7 mouse cellular contexts compared by ENCODE assay signal in genomic region chr7:5062360-5063001, GRCm38 (mm10). TPM values are rescaled to one million over a fixed set of nuclear protein-coding genes. Genes with fewer than 3 reads are reported as not detected.
DNase-seq lines count a peak whose midpoint lies in the region; ATAC-seq and TF ChIP-seq lines count a peak whose summit lies in the region.

No protein-coding gene starts in this region.

- H3K4me2 ChIP-seq in forebrain, postnatal 0 days (ENCODE audit: low read depth): peak overlapping the region; percentile 71
- peak overlapping the region; percentile 77 for H3K4me2 ChIP-seq in kidney, postnatal 0 days (ENCODE audit: low read length)
- peak overlapping the region; percentile 64 for H3K4me2 ChIP-seq in stomach, embryonic 15.5 days

- ATAC-seq in forebrain, postnatal 0 days: peak; percentile 37
- peak; percentile 40 for ATAC-seq in kidney, postnatal 0 days (replicated peaks; ENCODE audit: low FRiP score, low read depth)
- peak; percentile 22 for ATAC-seq in megakaryocyte, adult 5-6 weeks (ENCODE audit: poor library complexity, severe bottlenecking)
- ATAC-seq in stomach, embryonic 15.5 days (ENCODE audit: insufficient read depth, low FRiP score, low read depth): peak; percentile 49

- no peak for TF ChIP-seq CTCF in bone marrow, adult 2 months (IDR thresholded peaks at IDR 0.05; ENCODE audit: control insufficient read depth, insufficient read depth, low read length)
- TF ChIP-seq CTCF in forebrain, postnatal 0 days (IDR thresholded peaks at IDR 0.05; ENCODE audit: low read depth): no peak
- TF ChIP-seq CTCF in kidney, postnatal 0 days (IDR thresholded peaks at IDR 0.05; ENCODE audit: low read depth): no peak

- H3K27me3 ChIP-seq in forebrain, postnatal 0 days (ENCODE audit: insufficient read depth, low read length): no peaks in the 10 kb centered on the region
- no peaks in the 10 kb centered on the region for H3K27me3 ChIP-seq in kidney, postnatal 0 days (ENCODE audit: insufficient read depth, low read length)
- H3K27me3 ChIP-seq in stomach, embryonic 15.5 days (replicated peaks): peaks cover 11% of the 10 kb centered on the region

- H3K27ac ChIP-seq in bone marrow, adult 2 months (ENCODE audit: control insufficient read depth, insufficient read depth, low read depth, low read length, poor library complexity): peak overlapping the region; percentile 91
- peak overlapping the region; percentile 98 for H3K27ac ChIP-seq in forebrain, postnatal 0 days (ENCODE audit: low read depth, low read length)
- H3K27ac ChIP-seq in kidney, postnatal 0 days: peak overlapping the region; percentile 98
- H3K27ac ChIP-seq in stomach, embryonic 15.5 days: peak overlapping the region; percentile 100

- H3K9ac ChIP-seq in forebrain, postnatal 0 days: peak overlapping the region; percentile 78
- peak overlapping the region; percentile 95 for H3K9ac ChIP-seq in kidney, postnatal 0 days (ENCODE audit: low read depth, low read length)
- peak overlapping the region; percentile 56 for H3K9ac ChIP-seq in stomach, embryonic 15.5 days

- TF ChIP-seq POLR2A in bone marrow, adult 2 months (IDR thresholded peaks at IDR 0.05; ENCODE audit: borderline replicate concordance, control insufficient read depth, low read depth, low read length): no peak

- peaks cover 8% of the 10 kb centered on the region; the same call in 1 of the 2 replicates for H3K36me3 ChIP-seq in forebrain, postnatal 0 days (ENCODE audit: insufficient read depth)
- H3K36me3 ChIP-seq in kidney, postnatal 0 days (ENCODE audit: insufficient read depth, low read length): 0 out of 2 replicates have a peak, but pooled peaks cover 7% of the 10 kb centered on the region
- H3K36me3 ChIP-seq in stomach, embryonic 15.5 days: peaks cover 10% of the 10 kb centered on the region; the same call in 1 of the 2 replicates

- no peaks in the 10 kb centered on the region; the same call in 1 of the 2 replicates for H3K4me1 ChIP-seq in bone marrow, adult 2 months (ENCODE audit: control insufficient read depth, insufficient read depth, low read length)
- H3K4me1 ChIP-seq in forebrain, postnatal 0 days (ENCODE audit: insufficient read depth): peaks cover 26% of the 10 kb centered on the region
- H3K4me1 ChIP-seq in kidney, postnatal 0 days (replicated peaks; ENCODE audit: insufficient read depth, low read length): peaks cover 6% of the 10 kb centered on the region; the same call in 1 of the 2 replicates
- H3K4me1 ChIP-seq in stomach, embryonic 15.5 days: peaks cover 34% of the 10 kb centered on the region

- 1% methylated on average over 51 of the region's 51 CpGs for WGBS in bone marrow, adult 2 months
- under 1% methylated on average over 47 of the region's 51 CpGs for WGBS in forebrain, postnatal 0 days
- WGBS in kidney, postnatal 0 days: under 1% methylated on average over 51 of the region's 51 CpGs
- under 1% methylated on average over 47 of the region's 51 CpGs for WGBS in stomach, embryonic 15.5 days

- peak overlapping the region; percentile 79 for H3K4me3 ChIP-seq in bone marrow, adult 2 months (replicated peaks; ENCODE audit: control insufficient read depth, low read depth, low read length)
- peak overlapping the region; percentile 78 for H3K4me3 ChIP-seq in forebrain, postnatal 0 days (ENCODE audit: low read depth, low read length)
- peak overlapping the region; percentile 77 for H3K4me3 ChIP-seq in kidney, postnatal 0 days (replicated peaks; ENCODE audit: low read depth, low read length)
- H3K4me3 ChIP-seq in stomach, embryonic 15.5 days (replicated peaks): peak overlapping the region; percentile 56

- DNase-seq in urinary bladder, postnatal 14 days (ENCODE audit: low spot score): peak; percentile 69
- DNase-seq in urinary bladder, postnatal 10 days (ENCODE audit: low spot score): no peak
- DNase-seq in forebrain, postnatal 0 days: peak; percentile 90
- peak; percentile 94 for DNase-seq in kidney, postnatal 0 days (ENCODE audit: low spot score)

- H3K9me3 ChIP-seq in forebrain, postnatal 0 days (ENCODE audit: low read length): no peaks in the 10 kb centered on the region
- H3K9me3 ChIP-seq in kidney, postnatal 0 days (replicated peaks; ENCODE audit: low read length): no peaks in the 10 kb centered on the region
- no peaks in the 10 kb centered on the region for H3K9me3 ChIP-seq in stomach, embryonic 15.5 days

RNA-seq across cellular contexts. Expression of gene U2af2, which starts 0.5 kb away (rescaled TPM):
- 177 and 222 TPM in 2 replicates for polyA plus RNA-seq in bone marrow, adult 2 months (2011; ENCODE audit: insufficient read depth, insufficient read length, low replicate concordance, missing spikeins)
- total RNA-seq in forebrain, postnatal 0 days (2014; rRNA removed): 179 and 184 TPM in 2 replicates
- 92.7 and 101 TPM in 2 replicates for polyA plus RNA-seq in forebrain, postnatal 0 days (2015; fragmentation: Nextera tagmentation; extraction: Ambion mirVana)
- 95.0 and 103 TPM in 2 replicates for polyA plus RNA-seq in kidney, postnatal 0 days (2015; fragmentation: Nextera tagmentation; extraction: Ambion mirVana)
- total RNA-seq in megakaryocyte, adult 5-6 weeks (2015): 68.6 and 71.0 TPM in 2 replicates
- 153 and 170 TPM in 2 replicates for total RNA-seq in megakaryocyte, adult 5-6 weeks (2017)
- 118 and 124 TPM in 2 replicates for polyA plus RNA-seq in stomach, embryonic 15.5 days (2015; fragmentation: Nextera tagmentation; extraction: Ambion mirVana)

RNA-seq across cellular contexts. Expression of gene Zfp580, which starts 11.1 kb away (rescaled TPM):
- 2.7 and 4.6 TPM in 2 replicates for polyA plus RNA-seq in bone marrow, adult 2 months (2011; ENCODE audit: insufficient read depth, insufficient read length, low replicate concordance, missing spikeins)
- 26.2 and 42.1 TPM in 2 replicates for total RNA-seq in forebrain, postnatal 0 days (2014; rRNA removed)
- 132 and 135 TPM in 2 replicates for polyA plus RNA-seq in forebrain, postnatal 0 days (2015; fragmentation: Nextera tagmentation; extraction: Ambion mirVana)
- 48.7 and 54.0 TPM in 2 replicates for polyA plus RNA-seq in kidney, postnatal 0 days (2015; fragmentation: Nextera tagmentation; extraction: Ambion mirVana)
- 0.25 and 1.6 TPM in 2 replicates for total RNA-seq in megakaryocyte, adult 5-6 weeks (2015)
- total RNA-seq in megakaryocyte, adult 5-6 weeks (2017): not detected in 2 replicates
- polyA plus RNA-seq in stomach, embryonic 15.5 days (2015; fragmentation: Nextera tagmentation; extraction: Ambion mirVana): 27.7 and 28.6 TPM in 2 replicates

RNA-seq across cellular contexts. Expression of gene Epn1, which starts 17.6 kb away (rescaled TPM):
- polyA plus RNA-seq in bone marrow, adult 2 months (2011; ENCODE audit: insufficient read depth, insufficient read length, low replicate concordance, missing spikeins): 109 and 135 TPM in 2 replicates
- total RNA-seq in forebrain, postnatal 0 days (2014; rRNA removed): 341 and 347 TPM in 2 replicates
- 126 and 127 TPM in 2 replicates for polyA plus RNA-seq in forebrain, postnatal 0 days (2015; fragmentation: Nextera tagmentation; extraction: Ambion mirVana)
- 58.4 and 61.7 TPM in 2 replicates for polyA plus RNA-seq in kidney, postnatal 0 days (2015; fragmentation: Nextera tagmentation; extraction: Ambion mirVana)
- total RNA-seq in megakaryocyte, adult 5-6 weeks (2015): 74.6 and 79.4 TPM in 2 replicates
- 76.4 and 88.9 TPM in 2 replicates for total RNA-seq in megakaryocyte, adult 5-6 weeks (2017)
- polyA plus RNA-seq in stomach, embryonic 15.5 days (2015; fragmentation: Nextera tagmentation; extraction: Ambion mirVana): 54.5 and 59.6 TPM in 2 replicates

RNA-seq across cellular contexts. Expression of gene Zfp784, which starts 24.2 kb away (rescaled TPM):
- 0.90 and 2.3 TPM in 2 replicates for polyA plus RNA-seq in bone marrow, adult 2 months (2011; ENCODE audit: insufficient read depth, insufficient read length, low replicate concordance, missing spikeins)
- total RNA-seq in forebrain, postnatal 0 days (2014; rRNA removed): 5.2 and 5.6 TPM in 2 replicates
- 4.1 and 5.0 TPM in 2 replicates for polyA plus RNA-seq in forebrain, postnatal 0 days (2015; fragmentation: Nextera tagmentation; extraction: Ambion mirVana)
- polyA plus RNA-seq in kidney, postnatal 0 days (2015; fragmentation: Nextera tagmentation; extraction: Ambion mirVana): 5.7 and 6.6 TPM in 2 replicates
- total RNA-seq in megakaryocyte, adult 5-6 weeks (2015): 2.5 and 3.2 TPM in 2 replicates
- 1.7 TPM in 2 replicates for total RNA-seq in megakaryocyte, adult 5-6 weeks (2017)
- 5.4 and 6.0 TPM in 2 replicates for polyA plus RNA-seq in stomach, embryonic 15.5 days (2015; fragmentation: Nextera tagmentation; extraction: Ambion mirVana)

RNA-seq across cellular contexts. Expression of gene 4632433K11Rik, which starts 28.6 kb away (rescaled TPM):
- 1.5 TPM in 1 of 2 replicates, not detected in the other for polyA plus RNA-seq in bone marrow, adult 2 months (2011; ENCODE audit: insufficient read depth, insufficient read length, low replicate concordance, missing spikeins)
- 0.24 TPM in 1 of 2 replicates, not detected in the other for total RNA-seq in forebrain, postnatal 0 days (2014; rRNA removed)
- polyA plus RNA-seq in forebrain, postnatal 0 days (2015; fragmentation: Nextera tagmentation; extraction: Ambion mirVana): not detected in 2 replicates
- polyA plus RNA-seq in kidney, postnatal 0 days (2015; fragmentation: Nextera tagmentation; extraction: Ambion mirVana): not detected in 2 replicates
- 0.62 TPM in 1 of 2 replicates, not detected in the other for total RNA-seq in megakaryocyte, adult 5-6 weeks (2015)
- 0.81 TPM in 1 of 2 replicates, not detected in the other for total RNA-seq in megakaryocyte, adult 5-6 weeks (2017)
- polyA plus RNA-seq in stomach, embryonic 15.5 days (2015; fragmentation: Nextera tagmentation; extraction: Ambion mirVana): not detected in 2 replicates
